Mouse (Mus musculus): Measurements from ENCODE around the gene Btbd2.

DNA sequence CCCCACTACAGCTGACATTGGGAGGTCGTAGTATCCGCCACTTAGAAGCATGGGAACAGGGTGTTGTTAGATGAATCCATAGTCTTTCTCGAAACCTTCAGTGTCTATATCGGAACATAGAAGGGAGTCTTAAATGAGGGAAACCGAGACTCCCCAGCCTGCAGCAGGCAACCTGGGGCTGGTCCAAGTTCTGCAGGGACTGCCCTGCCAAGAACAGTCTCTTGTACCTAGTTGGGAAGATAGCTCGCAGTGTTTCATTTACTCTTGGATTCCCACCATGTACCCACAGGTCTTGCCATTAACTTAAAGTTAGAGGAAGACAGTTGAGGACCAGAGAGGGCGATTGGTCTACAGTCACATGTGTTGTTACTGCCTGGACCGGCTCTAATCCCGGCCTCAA lies 36.5 kb downstream of the Btbd2 start:
- no peak for TF ChIP-seq CTCF (conservative IDR thresholded peaks at IDR 0.05; ENCODE audit: low read length)
- no peak for TF ChIP-seq POU5F1 (IDR thresholded peaks at IDR 0.05; ENCODE audit: borderline replicate concordance, low read length)
- no peak for TF ChIP-seq NANOG (IDR thresholded peaks at IDR 0.05; ENCODE audit: borderline replicate concordance, low read length)

Data from E14TG2a.4 (cell line).